Mouse (Mus musculus): ENCODE measurements at regions not wholly inside any gene's neighbourhood (a gene's known extent, or its start where the extent isn't known, plus 50 kb on each side); places are given as distances from the start of the nearest gene placed in this dataset.

GRCm38 (mm10) chr8:39833251-39833650 lies 841.6 kb upstream of the Adam24 start:
- H3K4me1 ChIP-seq (ENCODE audit: control insufficient read depth, insufficient read depth, low read length), result no peaks in the 10 kb centered on the region
- H3K9me3 ChIP-seq (ENCODE audit: control insufficient read depth, low read depth, low read length), result no peaks in the 10 kb centered on the region
- H3K27ac ChIP-seq (ENCODE audit: low read length), result no peak overlapping the region
- no peaks in the 10 kb centered on the region for H3K27me3 ChIP-seq (ENCODE audit: control insufficient read depth, insufficient read depth, low read length)
- no peak overlapping the region for H3K4me3 ChIP-seq (ENCODE audit: low read depth, low read length)
- H3K4me2 ChIP-seq (replicated peaks; ENCODE audit: low read depth, low read length), result no peak overlapping the region
- WGBS, result 89% methylated on average over 1 of the region's 1 CpGs
- no peaks in the 10 kb centered on the region for H3K36me3 ChIP-seq (ENCODE audit: control insufficient read depth, insufficient read depth, low read length)
- no peak for ATAC-seq (ENCODE audit: insufficient number of reproducible peaks, insufficient read depth, low FRiP score, low read depth)
- no peak overlapping the region for H3K9ac ChIP-seq (replicated peaks; ENCODE audit: low read depth, low read length)

- Histone ChIP-seq H3K9me3 (ENCODE audit: control insufficient read depth, low read depth, low read length) (no peaks in the 10 kb centered on the region), H3K36me3 (ENCODE audit: control insufficient read depth, insufficient read depth, low read length) (no peaks in the 10 kb centered on the region), H3K4me3 (ENCODE audit: low read depth, low read length) (no peak overlapping the region), H3K9ac (replicated peaks; ENCODE audit: low read depth, low read length) (no peak overlapping the region), H3K27me3 (ENCODE audit: control insufficient read depth, insufficient read depth, low read length) (no peaks in the 10 kb centered on the region), H3K27ac (ENCODE audit: low read length) (no peak overlapping the region), H3K4me2 (replicated peaks; ENCODE audit: low read depth, low read length) (no peak overlapping the region), H3K4me1 (ENCODE audit: control insufficient read depth, insufficient read depth, low read length) (no peaks in the 10 kb centered on the region)
- WGBS, result 93% methylated on average over 2 of the region's 2 CpGs
- ATAC-seq (ENCODE audit: insufficient number of reproducible peaks, insufficient read depth, low FRiP score, low read depth), result no peak
These were observed 828.0 kb upstream of the Adam24 start for GRCm38 (mm10) chr8:39846854-39847253.

- 83% methylated on average over 2 of the region's 2 CpGs for WGBS
- H3K36me3 ChIP-seq (ENCODE audit: control insufficient read depth, insufficient read depth, low read length), result no peaks in the 10 kb centered on the region
- no peak for ATAC-seq (ENCODE audit: insufficient number of reproducible peaks, insufficient read depth, low FRiP score, low read depth)
These were observed 812.3 kb upstream of the Adam24 start for GRCm38 (mm10) chr8:39862544-39862943.

GRCm38 (mm10) chr8:39902251-39902650 lies 772.6 kb upstream of the Adam24 start:
- Histone ChIP-seq H3K27ac (ENCODE audit: low read length) (no peak overlapping the region), H3K4me2 (replicated peaks; ENCODE audit: low read depth, low read length) (no peak overlapping the region), H3K9me3 (ENCODE audit: control insufficient read depth, low read depth, low read length) (no peaks in the 10 kb centered on the region), H3K9ac (replicated peaks; ENCODE audit: low read depth, low read length) (no peak overlapping the region), H3K4me3 (ENCODE audit: low read depth, low read length) (no peak overlapping the region), H3K4me1 (ENCODE audit: control insufficient read depth, insufficient read depth, low read length) (no peaks in the 10 kb centered on the region), H3K27me3 (ENCODE audit: control insufficient read depth, insufficient read depth, low read length) (no peaks in the 10 kb centered on the region), H3K36me3 (ENCODE audit: control insufficient read depth, insufficient read depth, low read length) (no peaks in the 10 kb centered on the region)
- no peak for ATAC-seq (ENCODE audit: insufficient number of reproducible peaks, insufficient read depth, low FRiP score, low read depth)
- WGBS, result 76% methylated on average over 1 of the region's 1 CpGs

More at GRCm38 (mm10) chr8:39862544-39862943, 812.3 kb upstream of the Adam24 start:
- H3K9ac ChIP-seq (replicated peaks; ENCODE audit: low read depth, low read length), result no peak overlapping the region
- H3K27me3 ChIP-seq (ENCODE audit: control insufficient read depth, insufficient read depth, low read length), result no peaks in the 10 kb centered on the region
- no peak overlapping the region for H3K4me3 ChIP-seq (ENCODE audit: low read depth, low read length)
- no peak overlapping the region for H3K27ac ChIP-seq (ENCODE audit: low read length)
- H3K4me1 ChIP-seq (ENCODE audit: control insufficient read depth, insufficient read depth, low read length), result no peaks in the 10 kb centered on the region
- H3K9me3 ChIP-seq (ENCODE audit: control insufficient read depth, low read depth, low read length), result no peaks in the 10 kb centered on the region
- no peak overlapping the region for H3K4me2 ChIP-seq (replicated peaks; ENCODE audit: low read depth, low read length)

- 63% methylated on average over 2 of the region's 2 CpGs for WGBS
- Histone ChIP-seq H3K4me1 (ENCODE audit: control insufficient read depth, insufficient read depth, low read length) (no peaks in the 10 kb centered on the region), H3K9me3 (ENCODE audit: control insufficient read depth, low read depth, low read length) (no peaks in the 10 kb centered on the region), H3K9ac (replicated peaks; ENCODE audit: low read depth, low read length) (no peak overlapping the region), H3K27ac (ENCODE audit: low read length) (no peak overlapping the region), H3K36me3 (ENCODE audit: control insufficient read depth, insufficient read depth, low read length) (no peaks in the 10 kb centered on the region), H3K4me3 (ENCODE audit: low read depth, low read length) (no peak overlapping the region), H3K4me2 (replicated peaks; ENCODE audit: low read depth, low read length) (no peak overlapping the region), H3K27me3 (ENCODE audit: control insufficient read depth, insufficient read depth, low read length) (no peaks in the 10 kb centered on the region)
- no peak for ATAC-seq (ENCODE audit: insufficient number of reproducible peaks, insufficient read depth, low FRiP score, low read depth)
These were observed 762.0 kb upstream of the Adam24 start for GRCm38 (mm10) chr8:39912926-39913325.

GRCm38 (mm10) chr8:39921336-39921735 lies 753.5 kb upstream of the Adam24 start:
- WGBS, result 86% methylated on average over 2 of the region's 2 CpGs

GRCm38 (mm10) chr8:39923741-39924140 lies 751.1 kb upstream of the Adam24 start:
- H3K4me3 ChIP-seq (ENCODE audit: low read depth, low read length), result no peak overlapping the region
- H3K4me1 ChIP-seq (ENCODE audit: control insufficient read depth, insufficient read depth, low read length), result no peaks in the 10 kb centered on the region
- H3K4me2 ChIP-seq (replicated peaks; ENCODE audit: low read depth, low read length), result no peak overlapping the region
- ATAC-seq (ENCODE audit: insufficient number of reproducible peaks, insufficient read depth, low FRiP score, low read depth), result no peak
- WGBS, result 62% methylated on average over 2 of the region's 2 CpGs
- H3K27me3 ChIP-seq (ENCODE audit: control insufficient read depth, insufficient read depth, low read length), result no peaks in the 10 kb centered on the region
- H3K9ac ChIP-seq (replicated peaks; ENCODE audit: low read depth, low read length), result no peak overlapping the region
- H3K27ac ChIP-seq (ENCODE audit: low read length), result no peak overlapping the region
- H3K36me3 ChIP-seq (ENCODE audit: control insufficient read depth, insufficient read depth, low read length), result no peaks in the 10 kb centered on the region
- no peaks in the 10 kb centered on the region for H3K9me3 ChIP-seq (ENCODE audit: control insufficient read depth, low read depth, low read length)

More at GRCm38 (mm10) chr8:39921336-39921735, 753.5 kb upstream of the Adam24 start:
- Histone ChIP-seq H3K9me3 (ENCODE audit: control insufficient read depth, low read depth, low read length) (no peaks in the 10 kb centered on the region), H3K27me3 (ENCODE audit: control insufficient read depth, insufficient read depth, low read length) (no peaks in the 10 kb centered on the region), H3K9ac (replicated peaks; ENCODE audit: low read depth, low read length) (no peak overlapping the region), H3K4me1 (ENCODE audit: control insufficient read depth, insufficient read depth, low read length) (no peaks in the 10 kb centered on the region), H3K4me2 (replicated peaks; ENCODE audit: low read depth, low read length) (no peak overlapping the region), H3K27ac (ENCODE audit: low read length) (no peak overlapping the region), H3K36me3 (ENCODE audit: control insufficient read depth, insufficient read depth, low read length) (no peaks in the 10 kb centered on the region), H3K4me3 (ENCODE audit: low read depth, low read length) (no peak overlapping the region)
- ATAC-seq (ENCODE audit: insufficient number of reproducible peaks, insufficient read depth, low FRiP score, low read depth), result no peak

- 0 out of 2 replicates have a peak, but pooled peaks cover 3% of the 10 kb centered on the region for H3K4me1 ChIP-seq (ENCODE audit: control insufficient read depth, insufficient read depth, low read length)
- 58% methylated on average over 6 of the region's 6 CpGs for WGBS
- no peaks in the 10 kb centered on the region for H3K9me3 ChIP-seq (ENCODE audit: control insufficient read depth, low read depth, low read length)
- H3K9ac ChIP-seq (replicated peaks; ENCODE audit: low read depth, low read length), result no peak overlapping the region
- no peak overlapping the region for H3K4me2 ChIP-seq (replicated peaks; ENCODE audit: low read depth, low read length)
- H3K4me3 ChIP-seq (ENCODE audit: low read depth, low read length), result no peak overlapping the region
- H3K27me3 ChIP-seq (ENCODE audit: control insufficient read depth, insufficient read depth, low read length), result no peaks in the 10 kb centered on the region
- H3K36me3 ChIP-seq (ENCODE audit: control insufficient read depth, insufficient read depth, low read length), result no peaks in the 10 kb centered on the region
- no peak overlapping the region for H3K27ac ChIP-seq (ENCODE audit: low read length)
- no peak for ATAC-seq (ENCODE audit: insufficient number of reproducible peaks, insufficient read depth, low FRiP score, low read depth)
These were observed 724.5 kb upstream of the Adam24 start for GRCm38 (mm10) chr8:39950178-39950896.

GRCm38 (mm10) chr8:39954497-39954896 lies 720.4 kb upstream of the Adam24 start:
- WGBS, result 56% methylated on average over 5 of the region's 5 CpGs
- H3K4me2 ChIP-seq (replicated peaks; ENCODE audit: low read depth, low read length), result no peak overlapping the region
- ATAC-seq (ENCODE audit: insufficient number of reproducible peaks, insufficient read depth, low FRiP score, low read depth), result no peak

More at GRCm38 (mm10) chr8:39954497-39954896, 720.4 kb upstream of the Adam24 start:
- Histone ChIP-seq H3K9me3 (ENCODE audit: control insufficient read depth, low read depth, low read length) (no peaks in the 10 kb centered on the region), H3K4me1 (ENCODE audit: control insufficient read depth, insufficient read depth, low read length) (0 out of 2 replicates have a peak, but pooled peaks cover 3% of the 10 kb centered on the region), H3K27ac (ENCODE audit: low read length) (no peak overlapping the region), H3K4me3 (ENCODE audit: low read depth, low read length) (no peak overlapping the region), H3K9ac (replicated peaks; ENCODE audit: low read depth, low read length) (no peak overlapping the region), H3K36me3 (ENCODE audit: control insufficient read depth, insufficient read depth, low read length) (no peaks in the 10 kb centered on the region), H3K27me3 (ENCODE audit: control insufficient read depth, insufficient read depth, low read length) (no peaks in the 10 kb centered on the region)
